Mouse (Mus musculus) C2C12 (cell line): ENCODE data around the gene Enpp1. TPM values are rescaled to one million over a fixed set of nuclear protein-coding genes. Genes with fewer than 3 reads are reported as not detected.
A peak's percentile ranks its signal among the peaks of the same experiment; 100 is the strongest.

ENCODE experiments used
- H3K27me3 ChIP-seq: one replicate; pipeline ENCODE4 v1.6.1; 2011; ENCODE audit not compliant: control insufficient read depth, insufficient read depth, insufficient read length
- H3K36me3 ChIP-seq: one replicate; pipeline ENCODE4 v1.6.1; 2011; ENCODE audit not compliant: control insufficient read depth, insufficient read depth
- H3K4me3 ChIP-seq: one replicate; pipeline ENCODE4 v1.5.1; 2011; ENCODE audit warnings: mild to moderate bottlenecking, control low read depth; ENCODE audit not compliant: poor library complexity, insufficient read depth, severe bottlenecking
- H3K79me2 ChIP-seq: one replicate; pipeline ENCODE4 v1.6.1; 2011; ENCODE audit not compliant: control insufficient read depth, insufficient read depth
- H3K79me3 ChIP-seq: one replicate; pipeline ENCODE4 v1.6.1; 2011; ENCODE audit warnings: low read depth, control low read depth
- H3ac ChIP-seq: one replicate; pipeline ENCODE3; 2011; ENCODE audit warnings: low read depth; ENCODE audit not compliant: control insufficient read depth, insufficient read length
- CEBPB ChIP-seq: IDR thresholded peaks from one replicate; pipeline ENCODE4 v1.6.1; 2011; ENCODE audit warnings: low read depth, mild to moderate bottlenecking, control low read depth, moderate library complexity
- CTCF ChIP-seq: IDR thresholded peaks from one replicate; pipeline ENCODE4 v1.5.1; 2011; ENCODE audit not compliant: control insufficient read depth, insufficient read depth, insufficient read length
- FOSL1 ChIP-seq: IDR thresholded peaks from one replicate; pipeline ENCODE4 v1.8.0; 2011; ENCODE audit warnings: mild to moderate bottlenecking, low read length; ENCODE audit not compliant: poor library complexity, insufficient read depth, severe bottlenecking
- MAX ChIP-seq: IDR thresholded peaks from one replicate; pipeline ENCODE4 v1.6.1; 2011; ENCODE audit warnings: mild to moderate bottlenecking, control low read depth
- MYOD1 ChIP-seq: IDR thresholded peaks from one replicate; pipeline ENCODE4 v1.6.1; 2011; ENCODE audit warnings: low read depth; ENCODE audit not compliant: control insufficient read depth, insufficient read length
- MYOG ChIP-seq: IDR thresholded peaks from one replicate; pipeline ENCODE4 v1.6.1; 2011; ENCODE audit not compliant: control insufficient read depth, insufficient read length; ENCODE audit errors: extremely low read depth
- USF1 ChIP-seq: IDR thresholded peaks from one replicate; pipeline ENCODE4 v1.6.1; 2011; ENCODE audit warnings: low read depth, mild to moderate bottlenecking, control low read depth, moderate library complexity
- polyA plus RNA-seq: library from polyadenylated mRNA; unstranded; fragments of >200 nt; fragmentation: generic; extraction: Trizol; gene quantifications from one replicate; pipeline ENCODE4 v1.2.1, GENCODE M21; 2012; ENCODE audit warnings: missing spikeins

Enpp1 gene
- polyA plus RNA-seq, 1 experiment: 1.3 TPM

DNA sequence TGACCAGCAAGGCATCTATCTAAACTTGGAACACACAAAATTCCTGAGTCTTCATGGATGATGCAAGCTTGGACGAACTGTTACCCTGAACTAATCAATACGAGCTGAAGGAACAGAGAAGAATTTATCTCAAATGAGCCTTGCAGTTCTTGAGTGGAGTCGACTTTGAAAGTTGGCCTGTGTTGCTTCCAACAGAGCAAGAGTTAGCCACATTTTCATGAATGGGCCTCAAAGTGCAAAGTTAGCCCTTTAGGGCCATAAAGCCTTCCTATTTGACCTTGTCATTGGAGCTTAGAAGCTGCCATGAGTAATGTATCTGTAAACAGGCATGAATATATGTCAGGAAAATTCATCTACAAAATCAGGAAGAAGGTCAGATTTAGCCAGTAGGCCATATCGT, 97.2 kb downstream of the Enpp1 start:
- no peak for TF ChIP-seq MYOG
- TF ChIP-seq MAX: no peak
- TF ChIP-seq MYOD1: no peak
- TF ChIP-seq CEBPB: no peak
- TF ChIP-seq CTCF: no peak
- no peak for TF ChIP-seq USF1
- TF ChIP-seq FOSL1: no peak
- H3ac ChIP-seq: no peak overlapping the region
- H3K79me2 ChIP-seq: no peaks in the 10 kb centered on the region
- no peaks in the 10 kb centered on the region for H3K36me3 ChIP-seq
- no peaks in the 10 kb centered on the region for H3K27me3 ChIP-seq
- no peak overlapping the region for H3K4me3 ChIP-seq
- no peaks in the 10 kb centered on the region for H3K79me3 ChIP-seq

DNA sequence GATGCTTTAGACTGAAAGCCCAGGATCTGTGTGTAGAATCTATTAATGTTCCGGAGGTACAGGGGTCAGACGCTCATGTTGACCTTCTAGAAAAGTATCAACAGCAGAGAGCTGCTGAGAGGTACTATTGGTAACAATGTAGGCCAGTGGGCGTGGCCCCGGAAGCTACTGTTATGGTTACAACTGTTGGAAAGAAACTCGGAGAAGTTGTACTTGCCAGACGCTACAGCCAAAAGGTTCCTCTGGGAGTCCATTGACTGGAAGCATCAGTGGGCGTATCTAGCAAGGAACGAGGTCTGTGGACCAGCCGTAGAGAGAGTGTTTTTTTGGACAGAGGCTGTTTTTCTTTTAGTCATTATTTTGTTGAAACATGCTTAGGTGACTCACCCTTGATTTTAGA, 102.2 kb downstream of the Enpp1 start:
- H3K79me2 ChIP-seq: no peaks in the 10 kb centered on the region
- H3K79me3 ChIP-seq: no peaks in the 10 kb centered on the region
- no peaks in the 10 kb centered on the region for H3K27me3 ChIP-seq
- H3K36me3 ChIP-seq: no peaks in the 10 kb centered on the region
- no peak overlapping the region for H3K4me3 ChIP-seq
- H3ac ChIP-seq: no peak overlapping the region
- no peak for TF ChIP-seq USF1
- TF ChIP-seq CTCF: no peak
- TF ChIP-seq FOSL1: no peak
- no peak for TF ChIP-seq CEBPB
- TF ChIP-seq MAX: no peak
- TF ChIP-seq MYOG: no peak
- TF ChIP-seq MYOD1: no peak

DNA sequence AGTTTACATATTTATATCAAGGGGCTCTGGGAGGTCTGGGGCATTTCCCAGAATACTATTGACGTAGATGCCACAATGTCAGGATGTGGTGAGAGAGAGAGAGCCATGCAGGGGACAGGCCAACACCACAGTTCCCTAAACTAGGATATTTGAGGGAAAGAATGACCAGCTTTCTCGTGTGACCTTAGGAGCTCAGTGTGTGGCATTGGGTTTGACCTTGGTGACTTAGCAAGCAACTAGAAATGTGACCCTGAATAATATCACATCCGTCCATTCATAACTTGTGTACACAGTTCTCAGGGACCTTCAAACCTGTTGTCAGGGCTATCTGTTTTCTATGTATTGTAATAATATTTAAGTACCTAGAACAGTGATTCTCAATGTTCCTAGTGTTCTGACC, 102.8 kb downstream of the Enpp1 start:
- TF ChIP-seq FOSL1: no peak
- H3K79me2 ChIP-seq: no peaks in the 10 kb centered on the region

GRCm38 (mm10) chr10:24603727-24604126, 108.2 kb downstream of the Enpp1 start:
- H3K36me3 ChIP-seq: no peaks in the 10 kb centered on the region
- H3ac ChIP-seq: no peak overlapping the region
- no peak for TF ChIP-seq FOSL1
- no peak for TF ChIP-seq CTCF
- no peak for TF ChIP-seq MYOD1
- no peak for TF ChIP-seq MYOG
- TF ChIP-seq USF1: no peak
- no peak for TF ChIP-seq MAX
- no peak for TF ChIP-seq CEBPB
- H3K4me3 ChIP-seq: no peak overlapping the region
- no peaks in the 10 kb centered on the region for H3K79me3 ChIP-seq
- no peaks in the 10 kb centered on the region for H3K27me3 ChIP-seq
- H3K79me2 ChIP-seq: no peaks in the 10 kb centered on the region

More for the DNA sequence above, 102.8 kb downstream of the Enpp1 start:
- no peaks in the 10 kb centered on the region for H3K79me3 ChIP-seq
- H3ac ChIP-seq: no peak overlapping the region
- no peaks in the 10 kb centered on the region for H3K36me3 ChIP-seq
- no peak overlapping the region for H3K4me3 ChIP-seq
- no peaks in the 10 kb centered on the region for H3K27me3 ChIP-seq

GRCm38 (mm10) chr10:24603035-24603434, 108.9 kb downstream of the Enpp1 start:
- Histone ChIP-seq H3ac (no peak overlapping the region), H3K36me3 (peaks cover under 1% of the 10 kb centered on the region), H3K79me3 (no peaks in the 10 kb centered on the region), H3K27me3 (no peaks in the 10 kb centered on the region), H3K79me2 (no peaks in the 10 kb centered on the region), H3K4me3 (no peak overlapping the region)
- no peak for TF ChIP-seq MAX
- peak; percentile 78 for TF ChIP-seq USF1
- TF ChIP-seq FOSL1: no peak
- no peak for TF ChIP-seq CEBPB
- TF ChIP-seq CTCF: no peak

GRCm38 (mm10) chr10:24599802-24600201, 112.2 kb downstream of the Enpp1 start:
- TF ChIP-seq CEBPB: no peak
- no peak for TF ChIP-seq USF1
- no peak for TF ChIP-seq MYOD1
- TF ChIP-seq FOSL1: no peak
- TF ChIP-seq CTCF: no peak
- no peak for TF ChIP-seq MYOG
- no peak for TF ChIP-seq MAX
- H3K27me3 ChIP-seq: no peaks in the 10 kb centered on the region
- no peaks in the 10 kb centered on the region for H3K79me3 ChIP-seq
- peaks cover 16% of the 10 kb centered on the region for H3K79me2 ChIP-seq
- no peak overlapping the region for H3ac ChIP-seq
- no peak overlapping the region for H3K4me3 ChIP-seq
- peaks cover 15% of the 10 kb centered on the region for H3K36me3 ChIP-seq
